Mouse (Mus musculus) kidney, adult 2 months (tissue): ENCODE data around the gene Ppm1j. TPM values are rescaled to one million over a fixed set of nuclear protein-coding genes. Genes with fewer than 3 reads are reported as not detected.

Source experiments
- DNase-seq: peaks from one replicate; pipeline ENCODE4 v3.0.0; 2021
- H3K27ac ChIP-seq: fragments of 200-500 bp; 2 replicates; pipeline ENCODE4 v1.5.1; 2012; ENCODE audit warnings: low read depth, low read length, control low read depth, inconsistent platforms; ENCODE audit not compliant: insufficient read depth
- H3K27me3 ChIP-seq: fragments of 200-500 bp; replicated peaks from 2 replicates; pipeline ENCODE4 v1.6.1; 2012; ENCODE audit warnings: mild to moderate bottlenecking, moderate library complexity, low read length, inconsistent platforms; ENCODE audit not compliant: control insufficient read depth, insufficient read depth
- H3K36me3 ChIP-seq: fragments of 200-500 bp; 2 replicates; pipeline ENCODE4 v1.6.1; 2012; ENCODE audit warnings: mild to moderate bottlenecking, moderate library complexity, low read length, inconsistent platforms; ENCODE audit not compliant: control insufficient read depth, insufficient read depth
- H3K4me1 ChIP-seq: fragments of 200-500 bp; 2 replicates; pipeline ENCODE4 v1.6.1; 2011; ENCODE audit warnings: low read length; ENCODE audit not compliant: control insufficient read depth, insufficient read depth
- H3K4me3 ChIP-seq: fragments of 200-500 bp; 2 replicates; pipeline ENCODE4 v1.5.1; 2011; ENCODE audit warnings: mild to moderate bottlenecking, low read depth, low read length, control low read depth; ENCODE audit not compliant: insufficient read depth
- CTCF ChIP-seq: fragments of 200-500 bp; conservative IDR thresholded peaks from 2 replicates; pipeline ENCODE4 v1.5.1; 2011; ENCODE audit warnings: low read depth, mild to moderate bottlenecking, control low read depth, low read length, moderate library complexity, mixed read lengths; ENCODE audit not compliant: insufficient read depth, insufficient read length
- POLR2A ChIP-seq: fragments of 200-500 bp; IDR thresholded peaks from one replicate; pipeline ENCODE4 v1.6.1; 2011; ENCODE audit warnings: low read depth, low read length, control low read depth
- WGBS: fragments of 180-500 bp; shearing (Covaris S2); methylation state at CpG from one replicate; pipeline ENCODE4 v1.1.7; 2018; 5-methylcytosine and 5-hydroxymethylcytosine counted together
- polyA plus RNA-seq: library from polyadenylated mRNA; depleted of rRNA; stranded (reverse); fragments of >200 nt; gene quantifications from 2 replicates; pipeline ENCODE4 v1.2.3, GENCODE M21; 2012

Gene Ppm1j
- polyA plus RNA-seq, 1 experiment, result 4.0 TPM

- Histone ChIP-seq H3K36me3 (no peaks in the 10 kb centered on the region), H3K4me1 (no peaks in the 10 kb centered on the region), H3K4me3 (no peak overlapping the region), H3K27me3 (no peaks in the 10 kb centered on the region), H3K27ac (no peak overlapping the region)
- WGBS, result 70% methylated on average over 3 of the region's 3 CpGs
- TF ChIP-seq CTCF (no peak), POLR2A (no peak)
- no peak for DNase-seq
Measured at GRCm38 (mm10) chr3:104770918-104771317, 9.9 kb upstream of the Ppm1j start.

- Histone ChIP-seq H3K27me3 (no peaks in the 10 kb centered on the region), H3K36me3 (no peaks in the 10 kb centered on the region), H3K27ac (no peak overlapping the region), H3K4me3 (no peak overlapping the region), H3K4me1 (no peaks in the 10 kb centered on the region)
- WGBS, result 62% methylated on average over 6 of the region's 6 CpGs
- DNase-seq, result no peak
- TF ChIP-seq CTCF (no peak), POLR2A (no peak)
Measured at GRCm38 (mm10) chr3:104771460-104771859, 9.4 kb upstream of the Ppm1j start.

GRCm38 (mm10) chr3:104773301-104773700 lies 7.6 kb upstream of the Ppm1j start:
- Histone ChIP-seq H3K27ac (no peak overlapping the region), H3K36me3 (no peaks in the 10 kb centered on the region), H3K27me3 (no peaks in the 10 kb centered on the region), H3K4me3 (no peak overlapping the region), H3K4me1 (no peaks in the 10 kb centered on the region)
- no peak for DNase-seq
- TF ChIP-seq CTCF, result no peak
- no peak for TF ChIP-seq POLR2A
- WGBS, result 83% methylated on average over 7 of the region's 7 CpGs

GRCm38 (mm10) chr3:104777342-104777741 lies 3.5 kb upstream of the Ppm1j start:
- Histone ChIP-seq H3K4me1 (peaks cover 14% of the 10 kb centered on the region), H3K36me3 (no peaks in the 10 kb centered on the region), H3K27ac (no peak overlapping the region), H3K27me3 (no peaks in the 10 kb centered on the region), H3K4me3 (0 out of 2 replicates have a peak overlapping the region, but pooled peaks have one; percentile 1)
- 3% methylated on average over 20 of the region's 20 CpGs for WGBS
- no peak for TF ChIP-seq CTCF
- no peak for TF ChIP-seq POLR2A
- no peak for DNase-seq

GRCm38 (mm10) chr3:104779949-104780348 lies 907 bp upstream of the Ppm1j start:
- no peaks in the 10 kb centered on the region for H3K36me3 ChIP-seq
- peak; percentile 45 for DNase-seq
- no peak overlapping the region for H3K27ac ChIP-seq
- TF ChIP-seq POLR2A (no peak), CTCF (peak; percentile 84)
- no peaks in the 10 kb centered on the region for H3K27me3 ChIP-seq
- no peak overlapping the region for H3K4me3 ChIP-seq
- WGBS, result 4% methylated on average over 7 of the region's 7 CpGs
- H3K4me1 ChIP-seq, result peaks cover 17% of the 10 kb centered on the region

- H3K27ac ChIP-seq, result 0 out of 2 replicates have a peak within 1 kb of the TSS, but pooled peaks have one; percentile 19
- WGBS, result 1% methylated on average over 26 of the region's 26 CpGs
- H3K36me3 ChIP-seq, result no peaks in the 10 kb centered on the region
- TF ChIP-seq CTCF (no peak), POLR2A (no peak)
- peak; percentile 52 for DNase-seq
- H3K27me3 ChIP-seq, result no peaks in the 10 kb centered on the region
- peak within 1 kb of the TSS; percentile 52 for H3K4me3 ChIP-seq
- peaks cover 17% of the 10 kb centered on the region for H3K4me1 ChIP-seq
Measured at GRCm38 (mm10) chr3:104781471-104781903, 631 bp downstream of the Ppm1j start, which contains the start of gene Fam19a3. Fam19a3 (minus strand) TSS chr3:104781840.

GRCm38 (mm10) chr3:104782061-104782681 lies 1.3 kb downstream of the Ppm1j start:
- DNase-seq, result peak; percentile 83
- 20% methylated on average over 12 of the region's 12 CpGs for WGBS
- Histone ChIP-seq H3K4me1 (peaks cover 17% of the 10 kb centered on the region), H3K27me3 (no peaks in the 10 kb centered on the region), H3K4me3 (peak overlapping the region; percentile 52; the same call in 1 of the 2 replicates), H3K36me3 (no peaks in the 10 kb centered on the region), H3K27ac (no peak overlapping the region)
- TF ChIP-seq POLR2A (no peak), CTCF (no peak)
